Mouse (Mus musculus) liver, postnatal 0 days (tissue): ENCODE data around the gene B3galt2.

ENCODE experiments used
- CTCF ChIP-seq: sonication (generic); IDR thresholded peaks from 2 replicates; pipeline ENCODE4 v1.5.1; 2016; ENCODE audit warnings: antibody characterized with exemption, low read depth
- EP300 ChIP-seq: IDR thresholded peaks from 2 replicates; pipeline ENCODE4 v1.6.1; 2016; ENCODE audit warnings: antibody characterized with exemption, low read depth, mild to moderate bottlenecking

GRCm38 (mm10) chr1:143702141-143702740 lies 61.8 kb downstream of the B3galt2 start:
- TF ChIP-seq CTCF, result no peak; the same call in 1 of the 2 replicates
- no peak for TF ChIP-seq EP300
